Mouse (Mus musculus): Measurements from ENCODE around the gene Gm9903. TPM values are rescaled to one million over a fixed set of nuclear protein-coding genes. Genes with fewer than 3 reads are reported as not detected.

Gene Gm9903
- polyA plus RNA-seq, 1 experiment from 2014 or later: 0.08 TPM

DNA sequence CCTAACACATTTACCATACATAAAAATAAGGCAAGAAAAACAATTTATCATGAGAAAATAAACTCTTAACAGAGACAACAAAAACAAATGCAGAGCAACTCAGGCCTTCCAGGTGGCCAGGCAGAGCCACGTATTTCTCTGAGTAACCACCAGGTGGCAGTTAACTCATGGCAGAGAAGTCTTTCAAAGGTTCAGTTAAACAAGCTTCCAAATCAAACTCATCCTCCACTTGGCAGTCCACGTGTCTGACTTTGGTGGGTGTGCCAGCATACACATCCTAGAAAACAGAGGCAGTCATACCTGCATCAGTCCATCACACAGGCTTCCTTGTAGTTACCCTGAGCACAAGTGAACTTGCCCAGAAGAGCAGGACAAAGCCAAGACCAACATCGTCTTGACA lies 10.9 kb downstream of the Gm9903 start:
- no peaks in the 10 kb centered on the region for H3K27me3 ChIP-seq
- H3K4me1 ChIP-seq (replicated peaks): peaks cover 19% of the 10 kb centered on the region
- H3K27ac ChIP-seq (replicated peaks): no peak overlapping the region
- no peak overlapping the region for H3K4me3 ChIP-seq (replicated peaks)
- no peak for ATAC-seq (ENCODE audit: insufficient read depth)
- H3K9me3 ChIP-seq (replicated peaks): no peaks in the 10 kb centered on the region
- WGBS (ENCODE audit: insufficient replicate concordance): 45% methylated on average over 3 of the region's 3 CpGs
- H3K9ac ChIP-seq: no peak overlapping the region
- H3K4me2 ChIP-seq: no peak overlapping the region
- peaks cover 93% of the 10 kb centered on the region for H3K36me3 ChIP-seq (replicated peaks)

DNA sequence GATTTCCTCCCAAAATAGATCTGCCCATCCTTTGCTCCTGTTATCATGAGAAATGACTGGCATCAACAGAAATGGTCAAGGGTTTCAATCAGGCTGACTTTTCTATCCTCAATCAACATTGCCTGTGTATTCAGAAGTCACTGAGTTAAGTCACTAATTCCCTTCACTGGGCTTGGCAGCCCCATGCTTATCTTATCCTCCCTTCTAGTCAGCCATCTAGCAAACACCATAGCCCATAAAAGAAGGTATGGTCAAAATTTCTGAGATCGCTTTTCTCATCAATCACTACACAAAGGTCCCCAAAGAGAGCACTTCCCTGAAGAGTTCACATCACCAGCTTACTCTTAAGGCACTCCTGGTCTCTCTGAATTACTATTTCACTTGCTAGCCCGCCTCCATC lies 21.3 kb downstream of the Gm9903 start:
- Histone ChIP-seq H3K4me3 (replicated peaks) (peak overlapping the region; percentile 93), H3K27me3 (no peaks in the 10 kb centered on the region), H3K36me3 (replicated peaks) (peaks cover 73% of the 10 kb centered on the region), H3K9ac (peak overlapping the region; percentile 93), H3K4me1 (replicated peaks) (peaks cover 77% of the 10 kb centered on the region), H3K4me2 (peak overlapping the region; percentile 81), H3K9me3 (replicated peaks) (no peaks in the 10 kb centered on the region), H3K27ac (replicated peaks) (peak overlapping the region; percentile 92)
- no peak for ATAC-seq (ENCODE audit: insufficient read depth)
- 7% methylated on average over 2 of the region's 2 CpGs for WGBS (ENCODE audit: insufficient replicate concordance)

DNA sequence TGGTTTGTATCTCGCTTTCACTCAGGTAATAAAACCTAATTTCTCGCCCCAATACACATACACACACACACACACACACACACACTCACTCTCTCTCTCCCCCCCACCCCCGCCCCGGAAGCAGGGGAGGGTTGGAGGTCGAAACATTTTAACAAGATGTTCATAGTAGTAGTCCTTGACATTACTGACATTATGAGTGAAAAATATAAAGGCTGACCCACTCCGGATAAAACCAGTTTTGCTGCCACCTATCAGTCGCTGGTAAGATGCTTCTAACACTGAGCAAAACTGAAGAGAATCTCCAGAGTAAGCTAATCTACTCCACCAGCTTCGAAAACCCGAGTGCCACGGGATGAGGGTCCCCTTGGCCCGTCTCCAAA lies 21.8 kb downstream of the Gm9903 start:
- Histone ChIP-seq H3K4me3 (replicated peaks) (peak overlapping the region; percentile 93), H3K27ac (replicated peaks) (peak overlapping the region; percentile 92), H3K9me3 (replicated peaks) (no peaks in the 10 kb centered on the region), H3K4me1 (replicated peaks) (peaks cover 77% of the 10 kb centered on the region), H3K4me2 (peak overlapping the region; percentile 81), H3K9ac (peak overlapping the region; percentile 93), H3K27me3 (no peaks in the 10 kb centered on the region), H3K36me3 (replicated peaks) (peaks cover 68% of the 10 kb centered on the region)
- WGBS (ENCODE audit: insufficient replicate concordance): 1% methylated on average over 11 of the region's 11 CpGs
- no peak for ATAC-seq (ENCODE audit: insufficient read depth)

DNA sequence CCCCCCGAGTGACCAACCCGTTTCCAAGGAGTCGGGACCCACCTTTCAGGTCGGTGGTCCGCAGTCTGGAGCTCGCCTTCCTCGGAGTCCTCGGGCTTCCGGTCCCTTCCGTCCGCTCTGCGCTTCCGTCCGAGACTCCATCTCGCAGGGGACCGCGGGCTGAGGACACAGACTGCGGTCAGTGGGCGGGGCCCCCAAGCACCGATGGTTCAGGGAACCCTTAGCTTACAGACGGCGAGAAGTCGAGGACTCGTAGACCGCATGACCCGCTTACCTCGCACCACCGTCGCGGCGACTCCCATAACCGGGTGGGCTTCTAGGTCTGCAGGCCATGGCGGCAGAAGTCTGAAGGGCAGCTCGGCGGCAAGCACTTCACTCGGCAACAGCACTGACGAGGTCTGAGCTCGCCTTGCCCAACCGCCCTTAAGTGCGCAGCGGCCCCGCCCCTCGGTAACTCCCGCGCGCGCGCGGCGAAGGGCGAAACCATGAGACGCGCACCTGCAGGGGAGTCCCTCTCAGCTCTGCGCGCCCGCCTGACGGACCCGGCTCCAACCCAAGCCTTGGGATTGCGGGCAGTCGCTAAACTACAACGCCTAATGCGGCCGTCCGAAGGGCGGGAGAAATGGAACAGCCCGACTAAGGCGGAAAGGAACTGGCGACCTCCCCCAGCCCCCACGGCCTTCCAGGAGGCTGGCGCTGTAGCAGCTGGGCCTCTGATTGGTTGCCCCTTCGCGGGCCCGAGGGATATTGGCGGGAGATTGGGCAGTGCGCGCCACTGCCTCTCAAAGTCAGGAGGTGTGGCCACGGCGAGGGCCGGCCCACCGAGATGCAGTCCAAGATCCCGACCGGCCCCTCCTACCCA lies 22.4 kb downstream of the Gm9903 start, which contains the start of gene Slbp:
Gene Slbp, minus strand, starts transcription at position 654 of the 862 bp plus-strand sequence.
- Histone ChIP-seq H3K4me1 (replicated peaks) (peaks cover 78% of the 10 kb centered on the region), H3K27ac (replicated peaks) (peak within 1 kb of the TSS; percentile 92), H3K27me3 (no peaks in the 10 kb centered on the region), H3K36me3 (replicated peaks) (peaks cover 62% of the 10 kb centered on the region), H3K9ac (peak within 1 kb of the TSS; percentile 93), H3K9me3 (replicated peaks) (no peaks in the 10 kb centered on the region), H3K4me2 (peak within 1 kb of the TSS; percentile 81), H3K4me3 (replicated peaks) (peak within 1 kb of the TSS; percentile 93)
- under 1% methylated on average over 82 of the region's 82 CpGs for WGBS (ENCODE audit: insufficient replicate concordance)
- peak; percentile 89 for ATAC-seq (ENCODE audit: insufficient read depth)

DNA sequence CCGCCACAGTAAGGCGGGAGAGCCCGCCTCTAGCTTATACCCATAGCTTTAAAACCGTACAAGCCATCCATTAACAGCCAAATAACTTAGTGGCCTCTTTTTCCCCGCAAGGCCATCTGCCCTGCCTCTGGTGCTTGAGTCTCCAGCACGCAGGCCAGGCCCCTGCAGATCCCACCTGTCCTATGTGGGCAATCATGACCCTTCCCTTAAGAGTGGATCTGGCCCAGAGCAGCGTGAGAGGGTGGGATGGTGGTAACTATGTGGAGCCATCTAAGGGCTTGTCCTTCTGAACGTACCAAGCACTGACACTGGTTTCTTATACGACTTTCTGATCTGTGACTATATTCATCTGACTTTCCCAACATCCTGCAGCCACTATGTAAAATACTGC lies 23.1 kb downstream of the Gm9903 start:
- Histone ChIP-seq H3K36me3 (replicated peaks) (peaks cover 56% of the 10 kb centered on the region), H3K27ac (replicated peaks) (peak overlapping the region; percentile 92), H3K9ac (peak overlapping the region; percentile 69), H3K9me3 (replicated peaks) (no peaks in the 10 kb centered on the region), H3K4me1 (replicated peaks) (peaks cover 75% of the 10 kb centered on the region), H3K4me2 (peak overlapping the region; percentile 81), H3K27me3 (no peaks in the 10 kb centered on the region), H3K4me3 (replicated peaks) (peak overlapping the region; percentile 93)
- WGBS (ENCODE audit: insufficient replicate concordance): 3% methylated on average over 9 of the region's 9 CpGs
- ATAC-seq (ENCODE audit: insufficient read depth): peak; percentile 1; the same call in 1 of the 2 replicates

DNA sequence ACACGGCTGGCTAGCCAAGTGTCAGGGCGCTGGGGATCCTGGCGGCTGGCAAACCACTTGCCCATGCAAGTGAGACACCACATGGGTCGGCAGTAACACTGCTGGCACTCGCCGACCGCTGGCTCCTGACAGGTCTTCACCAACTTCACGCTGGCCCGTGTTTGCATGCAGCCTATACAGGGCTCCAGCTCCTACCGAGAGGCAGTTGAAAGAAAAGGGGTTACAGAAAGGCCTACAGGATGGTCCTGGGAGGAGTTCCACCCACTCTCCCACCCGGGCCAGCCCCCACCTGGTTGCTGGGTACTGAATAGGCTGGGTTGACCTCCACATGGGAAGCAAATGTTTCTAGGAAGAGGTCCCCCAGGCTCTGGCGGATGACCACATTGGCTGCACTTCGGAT lies 24.7 kb downstream of the Gm9903 start:
- Histone ChIP-seq H3K4me2 (no peak overlapping the region), H3K27me3 (no peaks in the 10 kb centered on the region), H3K9me3 (replicated peaks) (no peaks in the 10 kb centered on the region), H3K9ac (no peak overlapping the region), H3K27ac (replicated peaks) (peak overlapping the region; percentile 92; the same call in 1 of the 2 replicates), H3K4me1 (replicated peaks) (peaks cover 69% of the 10 kb centered on the region), H3K36me3 (replicated peaks) (peaks cover 39% of the 10 kb centered on the region), H3K4me3 (replicated peaks) (no peak overlapping the region)
- ATAC-seq (ENCODE audit: insufficient read depth): no peak
- 90% methylated on average over 13 of the region's 13 CpGs for WGBS (ENCODE audit: insufficient replicate concordance)

DNA sequence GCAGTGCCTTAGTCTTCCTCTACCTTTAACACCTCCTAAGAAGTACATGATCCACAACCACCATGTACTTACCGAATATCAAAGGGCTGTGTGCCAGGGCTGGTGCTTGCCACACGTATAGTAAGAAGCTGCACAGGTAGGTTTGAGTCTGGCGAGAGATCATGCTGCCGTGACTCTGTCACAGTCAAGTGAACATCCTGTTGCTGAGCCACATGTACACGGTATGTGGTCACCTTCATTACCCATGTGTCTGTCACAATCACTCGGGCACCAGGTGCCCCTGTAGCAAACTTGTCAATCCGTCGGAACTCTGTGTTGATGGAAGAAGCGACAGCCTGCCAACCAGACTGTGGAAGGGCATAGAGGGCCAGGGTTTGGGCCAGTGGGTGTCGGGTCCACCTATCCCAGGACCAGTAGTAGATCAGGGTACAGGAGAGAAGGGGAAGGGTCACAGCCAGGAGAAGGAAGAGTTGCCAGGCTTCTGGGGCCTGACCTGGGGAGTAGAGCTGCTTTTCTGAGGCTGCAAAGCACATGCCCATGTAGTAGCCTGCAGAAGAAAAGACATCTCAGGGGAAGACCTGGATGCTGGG lies 25.6 kb downstream of the Gm9903 start:
- H3K4me3 ChIP-seq (replicated peaks): 0 out of 2 replicates have a peak overlapping the region, but pooled peaks have one; percentile 96
- peak overlapping the region; percentile 93 for H3K4me2 ChIP-seq
- 84% methylated on average over 10 of the region's 10 CpGs for WGBS (ENCODE audit: insufficient replicate concordance)
- H3K9ac ChIP-seq: no peak overlapping the region; the same call in 1 of the 2 replicates
- H3K27ac ChIP-seq (replicated peaks): no peak overlapping the region
- no peaks in the 10 kb centered on the region for H3K27me3 ChIP-seq
- H3K9me3 ChIP-seq (replicated peaks): no peaks in the 10 kb centered on the region
- peaks cover 69% of the 10 kb centered on the region for H3K4me1 ChIP-seq (replicated peaks)
- H3K36me3 ChIP-seq (replicated peaks): peaks cover 35% of the 10 kb centered on the region
- ATAC-seq (ENCODE audit: insufficient read depth): no peak

DNA sequence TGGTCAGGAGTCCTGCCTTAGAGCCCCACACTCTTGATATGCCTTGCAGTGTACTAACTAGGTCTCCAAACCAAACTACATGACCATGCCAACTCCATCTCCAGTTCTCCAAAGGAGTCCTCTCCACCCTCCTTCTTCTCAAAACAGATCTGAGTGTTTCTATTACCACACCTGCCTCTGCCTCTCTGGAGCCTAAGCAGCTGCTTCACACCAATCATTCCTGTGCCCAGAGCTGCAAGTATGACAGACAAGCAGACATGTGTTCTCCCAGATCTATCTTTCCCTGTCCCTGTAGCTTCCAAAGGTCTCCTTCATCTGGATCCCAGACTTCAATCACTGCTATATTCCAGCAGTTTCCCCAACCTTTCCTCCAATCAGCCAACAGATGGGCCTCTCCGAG lies 27.0 kb downstream of the Gm9903 start:
- WGBS (ENCODE audit: insufficient replicate concordance): 19% methylated on average over 1 of the region's 1 CpGs
- no peak for ATAC-seq (ENCODE audit: insufficient read depth)

DNA sequence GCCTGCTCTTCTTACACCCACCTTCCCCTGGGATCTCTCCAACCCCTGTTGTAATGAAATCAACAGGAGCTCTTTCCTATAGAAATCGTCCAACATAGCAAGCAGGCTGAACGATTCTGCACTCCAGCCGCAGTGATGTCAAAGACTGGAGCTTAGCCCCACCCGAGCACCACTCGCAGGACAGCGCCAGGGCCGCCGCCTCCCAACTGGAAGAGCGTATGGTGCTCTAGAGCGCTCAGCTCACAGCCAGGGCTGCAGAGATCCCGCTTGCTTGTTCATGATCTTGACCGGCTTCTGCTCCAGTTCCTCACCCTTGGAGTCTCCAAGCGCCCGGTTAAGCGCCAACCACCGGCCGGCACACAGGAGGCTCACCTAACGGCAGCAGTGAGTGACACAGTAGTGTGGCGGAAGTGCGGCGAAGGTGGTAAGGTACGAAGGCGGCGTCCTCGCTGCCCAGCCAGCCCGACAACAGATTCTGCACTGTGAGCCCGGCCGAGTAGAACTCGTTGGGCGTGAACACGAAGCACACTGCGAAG lies 27.6 kb downstream of the Gm9903 start:
- peaks cover 53% of the 10 kb centered on the region for H3K36me3 ChIP-seq (replicated peaks)
- no peaks in the 10 kb centered on the region for H3K27me3 ChIP-seq
- H3K9ac ChIP-seq: peak overlapping the region; percentile 93
- peak overlapping the region; percentile 93 for H3K4me2 ChIP-seq
- WGBS (ENCODE audit: insufficient replicate concordance): under 1% methylated on average over 32 of the region's 32 CpGs
- peak overlapping the region; percentile 96 for H3K4me3 ChIP-seq (replicated peaks)
- peaks cover 71% of the 10 kb centered on the region for H3K4me1 ChIP-seq (replicated peaks)
- ATAC-seq (ENCODE audit: insufficient read depth): peak; percentile 44
- H3K27ac ChIP-seq (replicated peaks): peak overlapping the region; percentile 98
- no peaks in the 10 kb centered on the region for H3K9me3 ChIP-seq (replicated peaks)

More for the DNA sequence above, 27.0 kb downstream of the Gm9903 start:
- H3K4me2 ChIP-seq: peak overlapping the region; percentile 93
- peak overlapping the region; percentile 93 for H3K9ac ChIP-seq
- H3K27me3 ChIP-seq: no peaks in the 10 kb centered on the region
- H3K4me3 ChIP-seq (replicated peaks): peak overlapping the region; percentile 96
- H3K27ac ChIP-seq (replicated peaks): peak overlapping the region; percentile 98
- peaks cover 72% of the 10 kb centered on the region for H3K4me1 ChIP-seq (replicated peaks)
- peaks cover 47% of the 10 kb centered on the region for H3K36me3 ChIP-seq (replicated peaks)
- H3K9me3 ChIP-seq (replicated peaks): no peaks in the 10 kb centered on the region

DNA sequence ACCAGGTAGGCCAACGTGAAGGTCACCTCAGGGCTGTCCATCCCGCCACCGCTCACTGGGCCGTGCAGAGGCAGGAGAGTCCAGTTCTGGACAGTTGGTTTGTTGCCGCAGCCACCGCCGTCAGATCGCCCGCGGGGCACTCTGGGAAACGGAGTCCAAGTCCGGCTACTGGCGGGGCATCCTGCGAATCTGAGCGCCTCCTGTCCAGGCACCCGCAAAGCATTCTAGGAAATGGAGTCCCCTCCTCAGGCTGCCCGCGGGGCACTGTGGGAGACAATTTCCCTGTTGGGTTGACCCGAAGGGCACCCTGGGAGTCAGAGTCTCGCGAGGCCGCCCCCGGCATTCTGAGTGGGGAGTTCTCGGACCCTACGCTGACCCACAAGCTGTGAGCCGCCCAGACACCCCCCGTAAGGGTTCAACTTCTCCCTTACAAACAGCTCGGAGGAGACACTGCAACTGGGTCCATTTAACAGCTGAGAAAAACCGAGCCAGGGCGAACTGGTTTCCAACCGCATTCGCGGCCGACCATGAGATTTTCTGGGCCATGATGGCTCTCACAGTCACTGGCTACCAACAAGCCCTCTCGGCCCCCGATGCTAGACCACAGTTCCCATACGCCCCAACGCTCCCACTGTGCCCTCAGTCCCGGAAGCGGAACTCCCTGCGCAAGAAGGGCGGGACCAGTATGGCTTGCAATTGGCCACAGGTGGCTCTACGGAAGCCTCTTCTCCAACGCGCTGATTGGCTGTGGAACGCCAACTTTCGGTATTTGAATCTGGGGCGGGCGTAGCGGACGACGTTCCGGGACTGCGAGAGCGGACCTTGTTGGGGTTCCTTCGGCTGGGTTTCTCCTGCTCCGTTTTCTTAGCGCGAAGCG lies 28.3 kb downstream of the Gm9903 start, which contains the start of the genes Tacc3 and Tmem129:
Gene Tacc3, plus strand, starts transcription at position 342 of the 877 bp plus-strand sequence.
Gene Tmem129, minus strand, starts transcription at position 630 of the 877 bp plus-strand sequence.
- Histone ChIP-seq H3K4me1 (replicated peaks) (peaks cover 64% of the 10 kb centered on the region), H3K9ac (peak within 1 kb of the TSS; percentile 93), H3K27ac (replicated peaks) (peak within 1 kb of the TSS; percentile 98), H3K4me3 (replicated peaks) (peak within 1 kb of the TSS; percentile 96), H3K36me3 (replicated peaks) (peaks cover 60% of the 10 kb centered on the region), H3K27me3 (no peaks in the 10 kb centered on the region), H3K4me2 (peak within 1 kb of the TSS; percentile 93), H3K9me3 (replicated peaks) (no peaks in the 10 kb centered on the region)
- ATAC-seq (ENCODE audit: insufficient read depth): peak; percentile 92
- under 1% methylated on average over 60 of the region's 60 CpGs for WGBS (ENCODE audit: insufficient replicate concordance)
